Mouse (Mus musculus): Measurements from ENCODE around the gene Crtap. TPM values are rescaled to one million over a fixed set of nuclear protein-coding genes. Genes with fewer than 3 reads are reported as not detected.
A peak's percentile ranks its signal among the peaks of the same experiment; 100 is the strongest.

The Crtap gene
- total and polyA plus RNA-seq, 3 experiments: 17.8 to 27.7 (median 19.2) TPM

DNA sequence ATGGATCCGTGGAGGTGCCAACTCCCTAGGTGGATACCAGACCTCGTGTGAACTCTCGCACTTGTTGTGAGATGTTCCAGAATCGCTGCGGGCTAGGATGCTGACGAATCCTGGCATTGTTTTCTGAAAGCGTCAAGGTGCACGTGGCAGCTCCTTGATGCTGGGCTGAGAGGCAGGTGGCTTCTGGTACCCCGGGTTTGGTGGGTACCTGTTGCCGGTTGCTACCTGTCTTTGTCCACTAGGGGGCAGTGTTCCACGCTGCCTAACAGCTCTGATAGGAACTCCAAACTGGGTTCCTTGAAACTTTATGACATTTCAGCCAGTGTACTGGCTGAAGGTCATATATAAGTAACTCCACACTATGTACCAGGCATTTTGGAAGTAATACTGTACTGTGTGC, 25.2 kb upstream of the Crtap start:
- in situ Hi-C loops (cut with MboI; ENCODE audit: low pct_ligation_motif_present, low pct_unique_long_range_greater_than_20kb, low sequenced_read_pairs) (loop anchor here (5.0 kb wide), 2 partner anchors 77 to 167 kb away; no protein-coding TSS in a partner anchor), dilution Hi-C loops (cut with MboI; ENCODE audit: extremely low pct_ligation_motif_present, extremely low pct_unique_long_range_greater_than_20kb, low sequenced_read_pairs) (no loop called here)
- TF ChIP-seq MEF2A (IDR thresholded peaks at IDR 0.05; ENCODE audit: borderline replicate concordance, low read depth, low read length) (no peak), SMC3 (IDR thresholded peaks at IDR 0.05; ENCODE audit: low read depth, low read length) (peak; percentile 95), POLR2A (IDR thresholded peaks at IDR 0.05; ENCODE audit: low read depth, low read length) (no peak), ZC3H11A (IDR thresholded peaks at IDR 0.05; ENCODE audit: low read depth, low read length) (peak; percentile 80), NELFE (IDR thresholded peaks at IDR 0.05; ENCODE audit: low read depth, low read length) (peak; percentile 55; the same call in 1 of the 2 replicates), MAFK (IDR thresholded peaks at IDR 0.05; ENCODE audit: insufficient replicate concordance, low read length) (no peak), IRF4 (IDR thresholded peaks at IDR 0.05; ENCODE audit: low read depth, low read length) (peak; percentile 17; the same call in 1 of the 2 replicates), ZNF384 (IDR thresholded peaks at IDR 0.05; ENCODE audit: low read depth, low read length) (no peak), MAX (IDR thresholded peaks at IDR 0.05; ENCODE audit: low read length) (peak; percentile 23; the same call in 1 of the 2 replicates), RAD21 (IDR thresholded peaks at IDR 0.05; ENCODE audit: low read depth, low read length) (peak; percentile 85), CTCF (conservative IDR thresholded peaks at IDR 0.05 in 1 of 2, IDR thresholded peaks at IDR 0.05 in 1 of 2; ENCODE audit: low read depth in 2 of 2, low read length in 2 of 2) (peak; percentile 88 to 91), RCOR1 (conservative IDR thresholded peaks at IDR 0.05; ENCODE audit: low read depth, low read length) (no peak)
- Histone ChIP-seq H3K4me3 (replicated peaks in 1 of 3; ENCODE audit: low read depth in 2 of 3, low read length in 2 of 3, poor library complexity in 1 of 3) (no peak overlapping the region), H3K79me2 (replicated peaks; ENCODE audit: control insufficient read depth, extremely low read depth, insufficient read depth, poor library complexity, severe bottlenecking) (no peaks in the 10 kb centered on the region), H3K9me3 (replicated peaks; ENCODE audit: low read length) (peaks cover 9% of the 10 kb centered on the region), H3K27me3 (replicated peaks) (no peaks in the 10 kb centered on the region), H3K36me3 (replicated peaks in 1 of 2; ENCODE audit: control insufficient read depth in 1 of 2, insufficient read depth in 1 of 2, low read length in 1 of 2) (peaks cover 25 to 69% of the 10 kb centered on the region in 2 experiments), H3K9ac (ENCODE audit: insufficient read depth, low read depth) (no peak overlapping the region), H3K4me1 (ENCODE audit: control insufficient read depth in 1 of 2, insufficient read depth in 2 of 2) (no peaks in the 10 kb centered on the region), H3K4me2 (ENCODE audit: insufficient read depth, low read depth, poor library complexity, severe bottlenecking) (no peak overlapping the region), H3K27ac (ENCODE audit: insufficient read depth, low read depth) (no peak overlapping the region)
- DNase-seq (ENCODE audit: extremely low read depth): peak; percentile 74

DNA sequence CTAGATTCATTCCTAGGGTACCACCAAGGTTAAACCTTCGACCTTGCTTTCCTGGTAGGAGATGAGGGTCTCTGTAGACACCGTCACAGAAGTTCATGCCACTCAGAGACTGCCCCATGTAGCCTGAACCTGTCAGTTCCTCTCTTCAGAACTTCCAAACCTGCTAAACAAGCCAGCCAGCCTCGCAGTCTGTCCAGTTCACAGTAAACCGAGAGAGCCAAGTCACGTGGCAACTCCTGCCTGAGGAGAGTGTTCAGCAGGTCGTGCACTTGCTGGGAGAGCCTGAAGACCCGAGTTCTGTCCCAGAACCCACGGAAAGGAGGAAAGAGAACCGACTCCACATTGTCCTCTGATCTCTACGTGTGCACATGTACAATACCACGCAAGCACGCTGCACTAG, 23.4 kb upstream of the Crtap start:
- Histone ChIP-seq H3K4me1 (ENCODE audit: control insufficient read depth in 1 of 2, insufficient read depth in 2 of 2) (no peaks in the 10 kb centered on the region), H3K27ac (ENCODE audit: insufficient read depth, low read depth) (no peak overlapping the region), H3K79me2 (replicated peaks; ENCODE audit: control insufficient read depth, extremely low read depth, insufficient read depth, poor library complexity, severe bottlenecking) (no peaks in the 10 kb centered on the region; the same call in 1 of the 2 replicates), H3K27me3 (replicated peaks) (no peaks in the 10 kb centered on the region), H3K9ac (ENCODE audit: insufficient read depth, low read depth) (no peak overlapping the region), H3K36me3 (replicated peaks in 1 of 2; ENCODE audit: control insufficient read depth in 1 of 2, insufficient read depth in 1 of 2, low read length in 1 of 2) (peaks cover 26 to 73% of the 10 kb centered on the region in 2 experiments), H3K9me3 (replicated peaks; ENCODE audit: low read length) (peaks cover 17% of the 10 kb centered on the region), H3K4me3 (replicated peaks in 1 of 3; ENCODE audit: low read depth in 2 of 3, low read length in 2 of 3, poor library complexity in 1 of 3) (no peak overlapping the region), H3K4me2 (ENCODE audit: insufficient read depth, low read depth, poor library complexity, severe bottlenecking) (no peak overlapping the region)
- in situ Hi-C loops (cut with MboI; ENCODE audit: low pct_ligation_motif_present, low pct_unique_long_range_greater_than_20kb, low sequenced_read_pairs) (no loop called here), dilution Hi-C loops (cut with MboI; ENCODE audit: extremely low pct_ligation_motif_present, extremely low pct_unique_long_range_greater_than_20kb, low sequenced_read_pairs) (no loop called here)
- DNase-seq (ENCODE audit: extremely low read depth): no peak
- TF ChIP-seq CHD2 (IDR thresholded peaks at IDR 0.05; ENCODE audit: low read length) (no peak), POLR2AphosphoS2 (IDR thresholded peaks at IDR 0.05; ENCODE audit: low read depth, low read length) (no peak), CTCF (conservative IDR thresholded peaks at IDR 0.05 in 1 of 2, IDR thresholded peaks at IDR 0.05 in 1 of 2; ENCODE audit: low read depth in 2 of 2, low read length in 2 of 2) (no peak)

DNA sequence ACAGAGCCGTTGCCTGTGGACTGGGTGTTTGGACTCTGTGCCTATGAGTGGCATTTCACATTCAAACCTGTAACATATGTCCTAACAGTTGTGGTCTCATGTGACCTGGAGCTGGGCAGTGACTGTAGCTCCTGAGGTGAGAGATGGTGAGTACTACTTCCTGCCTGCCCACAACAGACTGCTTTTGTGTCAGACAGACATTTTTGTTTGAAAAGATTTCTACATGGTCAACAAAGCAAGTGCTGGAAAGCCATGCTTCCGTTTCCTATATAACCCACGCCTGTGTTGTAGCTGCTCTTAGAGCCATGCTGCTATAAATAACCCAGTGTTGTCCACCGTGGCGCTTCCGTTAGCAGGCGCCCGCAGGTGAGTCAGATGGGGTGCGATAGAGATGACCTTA, 21.9 kb upstream of the Crtap start:
- H3K79me2 ChIP-seq (replicated peaks; ENCODE audit: control insufficient read depth, extremely low read depth, insufficient read depth, poor library complexity, severe bottlenecking): peaks cover 2% of the 10 kb centered on the region; the same call in 1 of the 2 replicates
- dilution Hi-C loops (cut with MboI; ENCODE audit: extremely low pct_ligation_motif_present, extremely low pct_unique_long_range_greater_than_20kb, low sequenced_read_pairs) (no loop called here), in situ Hi-C loops (cut with MboI; ENCODE audit: low pct_ligation_motif_present, low pct_unique_long_range_greater_than_20kb, low sequenced_read_pairs) (no loop called here)
- no peaks in the 10 kb centered on the region for H3K4me1 ChIP-seq (ENCODE audit: control insufficient read depth in 1 of 2, insufficient read depth in 2 of 2)
- no peaks in the 10 kb centered on the region for H3K27me3 ChIP-seq (replicated peaks)
- peaks cover 38 to 85% of the 10 kb centered on the region in 2 experiments for H3K36me3 ChIP-seq (replicated peaks in 1 of 2; ENCODE audit: control insufficient read depth in 1 of 2, insufficient read depth in 1 of 2, low read length in 1 of 2)
- H3K9me3 ChIP-seq (replicated peaks; ENCODE audit: low read length): peaks cover 17% of the 10 kb centered on the region
- TF ChIP-seq USF1 (IDR thresholded peaks at IDR 0.05; ENCODE audit: low read depth, low read length): no peak
- no peak for TF ChIP-seq KAT2A (IDR thresholded peaks at IDR 0.05; ENCODE audit: insufficient replicate concordance, low read length)
- TF ChIP-seq SIN3A (IDR thresholded peaks at IDR 0.05; ENCODE audit: low read length): no peak
- no peak for TF ChIP-seq RCOR1 (conservative IDR thresholded peaks at IDR 0.05; ENCODE audit: low read depth, low read length)
- no peak for TF ChIP-seq IRF4 (IDR thresholded peaks at IDR 0.05; ENCODE audit: low read depth, low read length)
- no peak for TF ChIP-seq POLR2AphosphoS2 (IDR thresholded peaks at IDR 0.05; ENCODE audit: low read depth, low read length)
- no peak for TF ChIP-seq ZMIZ1 (IDR thresholded peaks at IDR 0.05; ENCODE audit: low read depth, low read length)
- TF ChIP-seq MAZ (IDR thresholded peaks at IDR 0.05; ENCODE audit: low read depth, low read length): no peak
- TF ChIP-seq BHLHE40 (IDR thresholded peaks at IDR 0.05; ENCODE audit: low read depth, low read length): no peak
- TF ChIP-seq NRF1 (IDR thresholded peaks at IDR 0.05; ENCODE audit: low read depth, low read length): no peak
- TF ChIP-seq MYC (IDR thresholded peaks at IDR 0.05; ENCODE audit: low read depth, low read length): no peak
- TF ChIP-seq POLR2A (IDR thresholded peaks at IDR 0.05; ENCODE audit: low read depth, low read length): no peak
- no peak for TF ChIP-seq NELFE (IDR thresholded peaks at IDR 0.05; ENCODE audit: low read depth, low read length)
- no peak overlapping the region for H3K9ac ChIP-seq (ENCODE audit: insufficient read depth, low read depth)
- no peak overlapping the region for H3K4me3 ChIP-seq (replicated peaks in 1 of 3; ENCODE audit: low read depth in 2 of 3, low read length in 2 of 3, poor library complexity in 1 of 3)
- no peak overlapping the region for H3K27ac ChIP-seq (ENCODE audit: insufficient read depth, low read depth)
- no peak overlapping the region for H3K4me2 ChIP-seq (ENCODE audit: insufficient read depth, low read depth, poor library complexity, severe bottlenecking)
- DNase-seq (ENCODE audit: extremely low read depth): no peak
